ENCODE assay signal across 26 mouse cellular contexts in the genomic region with DNA sequence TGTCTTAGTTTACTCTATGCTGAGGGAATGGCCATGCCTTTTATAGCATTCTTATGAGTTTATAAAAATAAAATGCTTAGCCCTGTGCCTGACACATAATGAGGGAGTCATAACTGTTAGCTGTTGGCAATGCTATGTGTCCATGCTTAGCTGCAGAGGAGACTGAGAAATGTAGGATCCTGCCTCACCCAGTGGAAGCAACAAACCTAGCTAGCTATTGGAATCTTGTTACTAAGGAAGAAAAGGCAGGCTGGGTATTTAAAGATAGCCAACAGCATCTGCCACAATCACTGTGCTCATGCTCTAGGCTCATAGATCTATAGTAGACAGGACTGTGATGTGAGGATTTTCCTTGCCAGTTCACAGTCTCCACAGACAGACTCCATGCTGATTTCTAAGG.
"Had no signal": no experiment of that assay in that cellular context is flagged by ENCODE, and none has a peak within 500 bp of the region (broad histone marks: within the 10 kb centered on the region; RNA-seq: fewer than 3 reads in every experiment).

No protein-coding gene starts in this region.

- ATAC-seq: hindbrain, postnatal 0 days; intestine, embryonic 16.5 days; liver, postnatal 0 days had no signal

- H3K27ac ChIP-seq: heart, adult 2 months; heart, embryonic 13.5 days; heart, embryonic 15.5 days; hindbrain, embryonic 13.5 days; hindbrain, embryonic 15.5 days; hindbrain, postnatal 0 days; kidney, embryonic 15.5 days; kidney, postnatal 0 days; limb, embryonic 12.5 days; liver, embryonic 13.5 days; liver, embryonic 15.5 days had no signal

- H3K36me3 ChIP-seq: heart, embryonic 13.5 days; heart, embryonic 15.5 days; hindbrain, embryonic 13.5 days; hindbrain, embryonic 15.5 days; kidney, embryonic 15.5 days; limb, embryonic 12.5 days; liver, embryonic 13.5 days; liver, embryonic 15.5 days had no signal

- H3K27me3 ChIP-seq: heart, embryonic 13.5 days; heart, embryonic 15.5 days; hindbrain, embryonic 13.5 days; hindbrain, embryonic 15.5 days; kidney, embryonic 15.5 days; limb, embryonic 12.5 days; liver, embryonic 13.5 days; liver, embryonic 15.5 days had no signal

- H3K9me3 ChIP-seq: heart, embryonic 13.5 days; heart, embryonic 15.5 days; hindbrain, embryonic 13.5 days; hindbrain, embryonic 15.5 days; kidney, embryonic 15.5 days; limb, embryonic 12.5 days; liver, embryonic 15.5 days had no signal

- H3K4me1 ChIP-seq: heart, embryonic 13.5 days; heart, embryonic 15.5 days; hindbrain, embryonic 13.5 days; kidney, embryonic 15.5 days; limb, embryonic 12.5 days; liver, embryonic 13.5 days; liver, embryonic 15.5 days had no signal

- H3K4me3 ChIP-seq: heart, adult 2 months; heart, embryonic 13.5 days; heart, embryonic 15.5 days; hindbrain, embryonic 13.5 days; hindbrain, embryonic 15.5 days; kidney, embryonic 15.5 days; limb, embryonic 12.5 days; liver, embryonic 13.5 days; liver, embryonic 15.5 days had no signal

- DNase-seq: gastrocnemius, postnatal 14 days; gastrocnemius, postnatal 36 days; heart, adult 2 months; heart, postnatal 14 days; heart, postnatal 36 days; kidney, adult 11 months; kidney, adult 2 months; kidney, adult 9 months; kidney, postnatal 14 days; kidney, postnatal 36 days; layer of hippocampus, adult 9-11 months; layer of hippocampus, postnatal 36 days; left cerebral cortex, postnatal 4 days; liver; liver, embryonic 13.5 days; liver, postnatal 0 days had no signal
